Mouse (Mus musculus): Measurements from ENCODE around the gene Fbxl17. TPM values are rescaled to one million over a fixed set of nuclear protein-coding genes. Genes with fewer than 3 reads are reported as not detected.

Fbxl17 gene
- total RNA-seq, 4 experiments from 2014 or later = 46.7 to 63.6 (median 51.9) TPM

DNA sequence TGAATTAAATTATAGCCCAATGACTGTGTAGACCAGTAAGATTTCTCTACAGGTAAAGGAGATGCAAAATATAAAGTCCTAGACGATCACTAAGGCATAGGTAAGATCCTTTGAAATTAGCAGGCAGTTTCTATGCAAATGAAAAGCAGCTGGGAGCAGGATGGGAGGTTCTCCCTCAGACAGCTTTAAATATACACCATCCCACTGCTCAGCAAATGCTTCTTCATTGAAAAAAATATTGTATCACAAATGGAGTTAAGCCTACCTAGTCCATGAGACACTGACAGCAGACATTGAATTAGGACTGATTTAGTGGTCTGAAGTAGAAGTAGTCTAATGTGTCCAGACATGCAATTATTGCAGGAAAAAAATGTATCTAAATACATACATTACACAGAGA is 327.1 kb downstream of the Fbxl17 start:
- DNase-seq (ENCODE audit: low spot score in 2 of 2) = no peak

DNA sequence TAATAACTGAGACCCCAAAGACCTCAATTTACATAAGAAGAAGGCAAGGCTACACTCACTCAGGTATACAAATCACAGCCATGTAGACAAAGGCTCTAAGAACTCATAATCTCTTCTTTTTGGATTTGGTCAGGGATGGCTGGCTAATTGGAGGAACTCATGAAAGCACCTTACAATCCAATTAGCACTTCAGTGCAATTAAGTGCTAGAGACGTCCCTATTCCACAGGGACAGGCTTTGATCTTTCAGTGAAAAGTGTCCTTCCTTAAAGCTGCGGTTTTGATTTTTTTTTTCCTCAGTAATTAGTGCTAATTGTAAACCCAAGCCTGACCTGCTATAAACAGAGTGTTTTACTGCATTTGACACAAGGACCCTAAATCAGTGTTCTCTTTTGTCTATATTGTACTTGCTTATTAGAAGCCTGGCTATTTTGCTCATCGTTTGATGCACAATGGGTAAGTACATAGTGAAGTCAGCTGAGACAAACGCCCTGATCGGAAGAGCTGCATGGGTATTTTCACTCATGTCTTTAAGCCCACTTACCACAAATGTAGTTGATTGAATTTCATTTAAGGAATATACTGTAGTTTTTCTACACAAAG is 327.8 kb downstream of the Fbxl17 start:
- DNase-seq (ENCODE audit: low spot score in 2 of 2) = no peak

DNA sequence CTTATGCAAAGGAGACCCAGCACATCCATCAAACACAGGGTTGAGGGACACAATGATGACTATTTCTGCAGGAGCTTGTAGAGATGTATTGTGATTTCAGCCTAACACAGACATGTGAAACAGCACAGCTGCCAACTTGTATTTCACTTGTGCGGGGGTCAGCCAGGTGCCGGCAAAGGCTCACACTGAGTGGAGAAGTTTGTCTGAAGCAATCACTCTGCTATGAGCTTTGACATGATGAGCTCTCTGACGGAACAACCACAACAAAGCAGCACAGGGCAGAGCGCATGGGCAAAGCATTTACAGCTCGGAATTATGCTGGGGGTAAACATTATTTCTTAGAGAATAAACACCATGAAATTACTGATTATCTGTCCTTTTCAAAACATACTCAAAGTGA is 328.6 kb downstream of the Fbxl17 start:
- DNase-seq (ENCODE audit: low spot score in 2 of 2) = no peak

DNA sequence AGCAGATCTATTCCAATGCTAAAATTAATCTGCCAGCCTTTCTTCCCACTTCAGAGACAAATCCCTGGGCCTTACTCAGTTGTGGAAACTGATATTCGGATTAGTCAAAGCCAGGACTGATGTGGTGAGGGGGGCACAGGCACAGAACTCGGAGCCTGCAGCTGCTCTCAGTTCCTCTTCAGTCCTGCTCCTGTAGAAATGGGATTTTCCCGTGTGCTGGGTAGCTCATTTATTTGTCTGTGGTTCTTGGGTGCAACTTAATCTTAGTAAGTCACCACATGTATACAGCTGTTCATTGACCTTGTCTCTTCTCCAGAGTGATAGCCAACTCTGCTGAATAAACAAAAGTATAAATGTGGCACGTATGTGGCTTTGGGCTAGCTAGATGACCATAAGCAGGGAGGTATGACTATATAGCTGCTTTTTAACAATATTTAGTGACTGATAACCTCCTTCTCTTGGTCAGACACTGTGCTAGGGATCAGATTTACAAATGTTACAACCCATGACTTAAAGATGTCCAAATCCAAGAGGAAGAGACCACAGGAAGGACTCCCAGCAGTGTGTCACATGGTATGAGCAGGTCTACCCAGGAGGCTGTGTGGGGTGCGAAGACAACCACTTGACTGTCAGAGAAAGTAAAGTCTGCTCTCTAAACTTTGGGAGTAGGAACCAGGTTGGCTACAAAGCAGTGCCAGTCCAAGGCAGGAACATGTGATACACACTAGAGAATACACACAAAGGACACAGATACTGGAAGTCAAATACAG is 331.6 kb downstream of the Fbxl17 start:
- DNase-seq (ENCODE audit: low spot score in 2 of 2) = no peak

DNA sequence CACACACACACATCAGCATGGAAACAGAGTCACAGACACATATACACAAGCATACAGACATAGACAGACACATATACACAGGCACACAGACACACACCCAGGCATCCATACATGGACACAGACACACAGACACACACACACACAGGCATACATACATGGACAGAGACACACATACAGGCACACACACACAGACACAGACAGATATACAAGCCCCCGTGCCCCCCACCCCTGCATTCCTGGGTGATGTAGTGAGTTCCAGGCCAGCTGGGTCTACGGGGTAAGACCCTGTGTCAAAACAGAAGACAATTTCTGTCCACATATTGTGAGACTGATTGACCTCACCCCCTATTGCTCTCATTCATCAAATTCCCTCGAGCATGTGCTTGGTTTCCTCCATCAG is 332.6 kb downstream of the Fbxl17 start:
- no peak for DNase-seq (ENCODE audit: low spot score in 2 of 2)

DNA sequence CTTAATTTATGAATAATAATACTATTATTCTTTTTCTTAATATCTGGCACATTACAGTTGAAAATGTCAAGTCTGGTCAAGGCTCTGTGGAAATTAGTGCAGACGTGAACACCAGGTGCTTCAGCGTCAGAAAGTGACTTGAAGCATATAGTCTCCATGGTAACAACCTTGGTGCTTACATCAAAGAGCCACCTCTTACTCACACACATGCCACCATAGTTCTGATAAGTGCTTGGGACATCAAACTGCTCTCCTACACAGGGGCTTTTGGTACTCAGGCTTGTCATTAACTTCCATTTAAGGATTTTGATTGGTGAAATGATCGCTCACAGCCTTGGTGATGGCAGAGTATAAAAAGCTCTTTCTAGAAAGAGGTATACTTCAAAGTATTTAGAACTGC is 333.1 kb downstream of the Fbxl17 start:
- no peak for DNase-seq (ENCODE audit: low spot score in 2 of 2)

DNA sequence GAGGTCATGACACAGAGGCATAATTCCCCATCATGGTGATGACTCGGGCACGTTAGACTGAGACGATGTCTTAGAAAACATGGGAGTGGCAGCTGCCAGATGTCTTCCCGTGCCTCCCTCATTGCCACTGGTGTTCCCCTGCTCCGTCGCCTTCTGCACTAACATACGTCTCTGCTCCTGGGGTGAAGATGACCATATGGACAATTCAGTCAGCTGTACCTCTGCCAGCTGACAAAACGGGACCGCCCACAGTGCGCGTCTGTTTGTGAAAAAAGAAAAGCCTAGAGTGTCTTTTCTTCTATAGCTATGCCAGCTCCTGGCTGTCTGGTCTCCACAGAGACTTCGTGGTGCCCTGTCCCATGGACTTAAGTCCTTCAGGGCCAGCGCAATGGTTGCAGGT is 334.0 kb downstream of the Fbxl17 start:
- DNase-seq (ENCODE audit: low spot score in 2 of 2) = no peak

DNA sequence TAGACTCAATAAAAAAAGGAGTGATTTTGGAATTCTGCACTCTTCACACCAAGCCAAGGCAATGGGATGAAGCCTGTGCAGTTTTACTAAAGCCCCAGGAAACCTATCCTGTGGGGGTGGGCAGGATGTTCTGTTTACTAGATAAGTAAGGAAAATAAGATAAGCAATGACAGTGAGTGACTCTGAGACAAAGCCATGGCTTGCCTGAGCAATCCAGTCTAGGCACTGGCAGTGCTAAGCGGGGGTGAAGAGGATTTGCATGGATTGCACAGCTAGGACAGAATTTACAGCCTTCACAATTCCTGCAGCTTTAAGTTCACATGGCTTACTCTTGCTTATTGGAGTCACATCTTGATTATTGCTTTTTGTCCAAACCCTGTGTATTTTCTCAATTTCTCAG is 335.5 kb downstream of the Fbxl17 start:
- no peak for DNase-seq (ENCODE audit: low spot score in 2 of 2)

DNA sequence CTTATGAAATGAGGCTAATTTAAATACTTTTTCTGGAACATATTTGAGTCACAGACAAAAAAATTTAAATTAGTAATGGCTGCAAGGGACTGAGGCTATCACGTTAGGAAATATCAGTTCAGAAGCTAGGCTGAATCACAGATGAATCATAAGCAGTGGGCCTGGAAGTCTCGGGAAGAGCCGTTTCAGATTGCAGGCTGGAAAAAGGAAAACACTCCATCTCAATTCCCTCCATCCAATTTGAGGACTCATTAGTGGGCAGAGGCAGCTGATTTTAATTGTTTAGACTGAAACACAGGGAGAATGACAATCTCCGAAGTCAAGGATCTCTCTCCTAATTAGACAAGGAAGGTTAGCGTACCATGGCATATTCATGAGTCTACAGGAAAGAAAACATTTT is 337.9 kb downstream of the Fbxl17 start:
- no peak for DNase-seq (ENCODE audit: low spot score in 2 of 2)

DNA sequence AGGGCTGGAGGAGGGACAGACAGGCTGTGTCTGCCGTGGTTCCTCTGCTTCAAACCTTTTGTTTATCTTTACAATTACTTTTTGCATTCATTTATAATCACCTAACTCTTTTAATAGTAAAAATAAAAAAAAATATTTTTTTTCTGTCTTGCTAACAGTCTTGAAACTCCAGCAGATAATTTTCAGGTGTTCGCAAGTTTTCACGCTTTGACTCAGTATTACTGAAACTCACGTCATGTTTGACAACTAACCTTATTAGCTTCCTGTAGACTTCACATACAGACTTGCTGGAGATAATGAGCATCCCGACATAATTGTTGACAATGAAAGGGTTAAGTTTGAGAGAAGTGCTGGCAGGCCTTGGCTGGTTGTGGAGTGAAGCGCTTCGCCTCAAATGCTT is 340.6 kb downstream of the Fbxl17 start:
- no peak for DNase-seq (ENCODE audit: low spot score in 2 of 2)

DNA sequence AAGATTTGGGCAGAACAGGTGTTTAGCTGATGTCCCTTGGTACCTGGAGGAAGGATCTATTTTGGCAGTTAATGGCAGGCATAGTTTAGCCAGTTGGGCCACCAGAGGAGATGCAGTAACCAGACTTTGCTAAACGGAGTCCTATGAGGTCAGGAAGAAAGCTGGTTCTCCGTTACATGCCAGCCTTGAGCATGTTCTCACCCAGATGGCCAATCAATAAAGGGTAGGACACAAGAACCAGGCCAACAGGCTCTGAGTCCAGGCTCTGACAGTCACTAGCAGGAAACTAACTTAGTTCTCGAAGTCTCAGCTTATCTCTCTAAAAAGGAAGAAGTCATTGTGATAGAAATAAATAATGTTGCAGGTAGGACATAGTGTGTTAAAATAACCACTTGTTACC is 341.4 kb downstream of the Fbxl17 start:
- DNase-seq (ENCODE audit: low spot score in 2 of 2) = no peak

DNA sequence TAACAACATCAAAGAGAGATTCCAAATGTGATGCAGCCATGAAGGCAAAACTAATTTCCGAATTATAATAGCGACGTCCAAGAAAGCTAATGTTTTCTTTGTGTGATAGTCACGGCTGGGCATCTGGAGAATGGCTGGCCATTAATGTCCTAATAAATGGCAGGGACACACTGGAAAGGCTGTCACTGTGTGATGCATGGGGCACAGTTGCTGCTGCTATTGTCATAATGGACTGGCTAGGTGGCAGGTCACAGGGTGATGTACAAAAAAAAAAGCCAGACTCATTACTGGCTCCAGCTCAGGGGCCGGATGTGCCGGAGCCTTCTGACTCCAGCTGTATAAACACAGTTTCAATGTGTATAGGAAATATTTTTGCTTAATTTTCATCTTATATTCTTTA is 341.9 kb downstream of the Fbxl17 start:
- DNase-seq (ENCODE audit: low spot score in 2 of 2) = no peak

DNA sequence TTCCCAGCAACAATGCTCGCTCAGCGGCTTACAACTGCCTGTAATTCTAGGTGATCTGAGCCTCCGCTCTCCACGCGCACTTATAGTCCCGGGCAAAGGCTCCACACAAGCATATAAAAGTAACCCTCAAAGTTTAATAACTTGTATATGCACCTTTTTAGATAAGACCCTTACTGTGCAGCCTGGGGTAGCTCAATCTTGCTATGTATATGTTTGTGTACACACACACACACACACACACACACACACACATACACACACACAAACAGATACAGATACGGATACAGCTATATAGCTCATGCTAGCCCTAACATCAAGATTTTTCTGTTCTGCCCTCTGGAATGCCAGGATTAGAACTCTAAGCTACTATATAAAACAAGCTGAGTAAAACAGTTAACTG is 342.8 kb downstream of the Fbxl17 start:
- DNase-seq (ENCODE audit: low spot score in 2 of 2) = no peak

DNA sequence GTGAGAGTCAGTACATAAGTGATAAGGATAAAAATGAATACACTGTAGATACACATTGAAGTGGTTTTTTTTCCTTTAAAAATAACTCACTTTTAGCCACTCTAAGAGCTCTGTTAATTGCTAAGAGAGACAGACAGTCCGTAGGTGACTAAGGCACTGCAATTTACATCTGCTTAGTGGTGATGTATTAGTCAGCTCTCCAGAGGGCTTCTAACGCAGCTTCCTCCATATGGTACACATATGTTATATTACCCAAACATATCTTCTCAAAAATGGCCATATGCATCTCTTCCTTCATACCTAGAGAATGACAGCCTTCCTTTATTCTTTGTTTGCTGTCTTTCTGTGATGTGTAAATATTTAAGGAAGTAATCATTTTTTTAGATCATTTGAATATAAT is 353.3 kb downstream of the Fbxl17 start:
- no peak for DNase-seq (ENCODE audit: low spot score in 2 of 2)

DNA sequence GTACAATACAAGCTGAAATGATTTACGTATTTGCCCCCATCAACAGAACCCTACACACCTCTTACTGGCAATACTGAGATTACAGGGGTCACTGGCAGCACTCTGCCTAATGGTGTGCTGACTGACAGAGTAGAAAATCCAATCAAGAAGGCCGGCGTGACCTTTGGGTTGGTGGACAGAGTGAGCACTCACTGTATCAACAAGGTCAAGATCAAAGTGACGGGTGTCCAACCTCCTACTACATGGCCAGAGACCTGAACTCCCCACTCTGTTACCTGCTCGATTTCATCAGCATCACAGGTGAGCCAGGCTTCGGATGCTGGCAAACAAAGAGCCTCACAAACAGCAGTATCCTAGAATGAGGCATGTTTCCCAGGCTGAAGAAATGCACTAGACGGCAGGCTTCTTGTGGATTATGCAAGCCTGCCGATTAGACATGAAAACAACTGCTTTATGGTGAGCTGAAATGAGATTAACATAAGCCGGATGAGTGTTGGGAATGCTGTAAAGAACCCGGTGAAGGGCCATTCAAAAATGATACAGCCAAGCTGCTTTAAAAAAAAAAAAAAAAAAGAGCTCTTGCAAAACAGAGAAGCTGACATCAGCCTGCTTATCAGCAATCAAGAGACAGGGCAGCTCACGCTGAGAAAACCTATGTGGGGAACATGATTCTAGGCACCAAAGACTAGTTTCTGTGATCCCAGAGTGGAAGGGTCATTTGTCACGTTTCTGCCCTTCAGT is 353.9 kb downstream of the Fbxl17 start:
- no peak for DNase-seq (ENCODE audit: low spot score in 2 of 2)

DNA sequence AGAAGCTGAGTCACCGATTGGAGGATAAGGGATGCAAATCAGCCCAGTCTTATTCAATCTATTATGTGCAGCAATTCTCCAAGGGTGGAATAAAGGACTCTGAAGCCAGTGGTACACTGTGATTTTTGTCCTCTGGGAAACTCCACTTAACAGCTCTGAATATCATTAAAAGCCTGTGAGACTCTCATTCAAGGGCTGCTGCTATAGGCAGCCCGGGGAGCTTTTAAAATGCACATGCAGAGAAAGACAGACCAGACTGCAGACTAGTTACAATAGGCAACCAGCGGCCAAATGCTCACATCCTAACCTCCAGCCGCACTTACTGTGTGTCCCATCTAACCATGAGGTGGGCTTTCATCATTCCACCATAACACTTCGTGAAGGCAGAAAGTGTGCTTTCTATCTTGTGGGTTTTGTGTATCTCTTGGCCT is 354.5 kb downstream of the Fbxl17 start:
- DNase-seq (ENCODE audit: low spot score in 2 of 2) = no peak

DNA sequence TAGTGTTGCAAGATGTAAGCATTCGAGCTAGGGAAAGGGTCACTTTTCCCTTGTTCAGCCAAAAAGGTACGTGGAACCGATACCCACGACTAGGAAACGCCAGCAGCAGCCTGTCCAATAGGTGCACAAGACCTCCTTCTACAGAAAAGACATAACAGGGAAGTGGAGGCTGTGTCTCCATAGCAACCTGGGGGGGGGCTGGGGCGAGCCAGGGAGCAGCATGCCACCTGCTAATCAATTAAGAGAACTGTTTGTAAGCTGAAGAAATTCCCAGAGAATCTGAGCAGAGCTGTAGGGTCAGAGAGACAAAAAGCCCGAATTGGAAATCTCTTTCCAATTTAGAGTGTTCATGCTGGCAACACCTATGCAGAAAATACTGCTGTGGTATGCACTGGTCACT is 356.0 kb downstream of the Fbxl17 start:
- no peak for DNase-seq (ENCODE audit: low spot score in 2 of 2)

DNA sequence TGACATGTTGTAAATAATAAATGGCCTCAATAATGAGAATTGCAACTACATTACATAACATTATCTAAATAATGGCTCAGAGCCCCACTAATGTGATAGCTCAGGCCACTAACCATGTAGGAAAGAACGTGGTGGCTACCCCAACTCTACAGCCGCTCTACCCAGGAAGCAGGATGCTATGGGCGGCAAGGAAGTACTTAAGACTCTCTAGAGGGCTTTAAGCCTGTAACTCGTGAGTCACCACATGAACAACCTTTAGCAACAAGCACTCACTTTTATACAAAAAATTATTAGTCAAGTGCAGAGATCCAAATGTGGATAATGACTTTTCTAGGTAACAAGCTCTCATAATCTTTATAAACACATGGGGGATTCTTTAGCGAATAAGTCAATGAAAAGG is 365.0 kb downstream of the Fbxl17 start:
- DNase-seq (ENCODE audit: low spot score in 2 of 2) = no peak

DNA sequence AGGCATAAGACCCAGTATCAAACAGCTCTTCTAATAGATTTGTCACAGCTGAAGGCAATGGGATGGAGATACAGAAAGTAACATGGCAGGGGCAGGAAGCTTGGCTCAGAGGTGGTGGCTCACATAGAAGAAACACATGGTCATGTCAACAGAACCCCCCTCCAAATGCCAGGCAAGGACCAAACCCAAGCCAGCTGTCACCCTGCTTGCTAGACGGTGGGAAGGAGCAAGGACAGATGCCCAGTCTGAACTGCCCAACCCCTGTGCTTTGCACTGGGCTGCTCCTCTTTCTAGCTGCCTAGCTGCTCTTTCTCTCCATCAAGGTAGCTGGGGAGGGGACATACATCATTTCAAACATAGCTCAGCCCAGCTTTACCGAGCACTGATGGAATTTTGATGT is 377.4 kb downstream of the Fbxl17 start:
- DNase-seq (ENCODE audit: low spot score in 2 of 2) = no peak

DNA sequence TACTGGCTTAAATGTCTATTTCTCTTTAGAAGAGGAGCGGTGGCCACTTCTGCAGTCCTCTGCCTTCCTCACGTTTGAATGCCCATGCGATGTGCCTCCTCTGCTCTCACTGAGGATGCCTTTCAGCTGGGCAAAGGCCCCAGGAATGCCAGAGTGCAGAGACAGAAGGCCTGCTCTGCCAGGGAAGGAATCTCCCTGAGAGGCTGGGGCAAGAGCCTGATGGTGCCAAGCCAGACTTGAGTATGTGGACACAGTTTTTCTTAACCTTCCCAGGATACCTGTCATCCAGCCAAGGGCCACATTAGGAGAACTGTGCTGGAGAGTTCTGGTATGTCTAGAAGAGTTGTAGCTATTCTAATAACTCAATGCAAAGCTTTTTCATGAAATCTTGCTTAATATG is 380.1 kb downstream of the Fbxl17 start:
- peak in 1 of 2 experiments; percentile 24 for DNase-seq (ENCODE audit: low spot score in 2 of 2)

DNA sequence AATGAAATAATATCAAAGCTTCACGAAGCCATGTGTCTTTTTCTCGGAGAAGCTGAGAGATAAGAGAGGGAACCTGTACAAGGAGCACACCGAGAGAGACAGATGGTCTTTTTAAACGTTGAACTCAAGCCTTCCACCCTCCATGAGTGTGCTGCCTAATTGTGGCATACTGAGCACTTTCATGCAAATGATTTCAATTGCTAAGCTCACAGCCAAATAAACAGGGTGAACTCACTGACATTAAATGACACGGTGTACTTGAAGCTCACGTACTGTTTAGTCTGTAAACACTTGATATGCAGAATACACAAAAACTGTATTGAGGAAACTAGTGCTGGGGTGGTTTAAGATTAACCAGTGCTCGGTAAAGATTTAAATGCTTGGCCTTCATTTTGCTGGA is 380.7 kb downstream of the Fbxl17 start:
- no peak for DNase-seq (ENCODE audit: low spot score in 2 of 2)

DNA sequence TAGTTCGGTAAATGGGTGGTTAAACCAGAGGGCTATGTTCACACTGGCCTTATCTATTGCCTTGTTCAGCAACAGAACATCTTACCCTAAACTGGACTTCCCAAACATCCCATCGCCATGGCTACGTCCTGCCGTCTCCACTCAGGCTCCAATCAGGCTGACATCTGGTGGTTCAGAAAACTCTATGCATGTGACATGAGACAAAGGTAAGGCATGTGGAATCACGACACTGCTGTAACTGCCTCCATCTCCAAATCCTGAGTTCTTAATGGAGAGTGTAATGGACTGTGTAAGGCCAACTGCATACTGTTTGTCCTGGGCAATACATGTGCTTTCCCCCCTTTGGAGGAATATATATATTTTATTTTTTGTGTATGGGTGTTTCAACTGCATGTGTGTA is 382.7 kb downstream of the Fbxl17 start:
- no peak for DNase-seq (ENCODE audit: low spot score in 2 of 2)

Measured in gastrocnemius, adult 8-10 months (tissue).